Mouse (Mus musculus): ENCODE measurements around the gene Cdon. TPM values are rescaled to one million over a fixed set of nuclear protein-coding genes. Genes with fewer than 3 reads are reported as not detected.
A peak's percentile ranks its signal among the peaks of the same experiment; 100 is the strongest.

The Cdon gene
- polyA plus RNA-seq, 1 experiment from 2014 or later, result 10.4 TPM

- Histone ChIP-seq H3K4me2 (no peak overlapping the region), H3K9ac (no peak overlapping the region), H3K36me3 (no peaks in the 10 kb centered on the region), H3K9me3 (no peaks in the 10 kb centered on the region), H3K4me3 (replicated peaks) (no peak overlapping the region), H3K27me3 (replicated peaks) (no peaks in the 10 kb centered on the region), H3K27ac (no peak overlapping the region), H3K4me1 (peaks cover 8% of the 10 kb centered on the region; the same call in 1 of the 2 replicates)
- ATAC-seq (ENCODE audit: insufficient read depth, low FRiP score, low read depth), result no peak
These were observed 18.8 kb downstream of the Cdon start for GRCm38 (mm10) chr9:35439754-35440153.

- ATAC-seq (ENCODE audit: insufficient read depth, low FRiP score, low read depth), result no peak
- 48% methylated on average over 5 of the region's 5 CpGs for WGBS
- Histone ChIP-seq H3K27ac (no peak overlapping the region), H3K4me1 (peaks cover 5% of the 10 kb centered on the region; the same call in 1 of the 2 replicates), H3K4me3 (replicated peaks) (no peak overlapping the region), H3K27me3 (replicated peaks) (no peaks in the 10 kb centered on the region), H3K9me3 (no peaks in the 10 kb centered on the region), H3K4me2 (no peak overlapping the region), H3K9ac (no peak overlapping the region), H3K36me3 (no peaks in the 10 kb centered on the region)
These were observed 21.5 kb downstream of the Cdon start for GRCm38 (mm10) chr9:35442476-35442875.

GRCm38 (mm10) chr9:35443618-35444511 is 22.9 kb downstream of the Cdon start:
- H3K27me3 ChIP-seq (replicated peaks), result no peaks in the 10 kb centered on the region
- H3K36me3 ChIP-seq, result no peaks in the 10 kb centered on the region
- H3K27ac ChIP-seq, result peak overlapping the region; percentile 44; the same call in 1 of the 2 replicates
- no peaks in the 10 kb centered on the region for H3K9me3 ChIP-seq
- 70% methylated on average over 13 of the region's 13 CpGs for WGBS
- no peak overlapping the region for H3K4me3 ChIP-seq (replicated peaks)
- H3K4me2 ChIP-seq, result no peak overlapping the region
- no peak overlapping the region for H3K9ac ChIP-seq
- H3K4me1 ChIP-seq, result peaks cover 5% of the 10 kb centered on the region; the same call in 1 of the 2 replicates
- ATAC-seq (ENCODE audit: insufficient read depth, low FRiP score, low read depth), result no peak

GRCm38 (mm10) chr9:35444512-35444886 is 23.6 kb downstream of the Cdon start:
- Histone ChIP-seq H3K36me3 (no peaks in the 10 kb centered on the region), H3K9me3 (no peaks in the 10 kb centered on the region), H3K27me3 (replicated peaks) (no peaks in the 10 kb centered on the region), H3K4me1 (peaks cover 5% of the 10 kb centered on the region; the same call in 1 of the 2 replicates), H3K9ac (no peak overlapping the region), H3K4me2 (no peak overlapping the region), H3K4me3 (replicated peaks) (no peak overlapping the region), H3K27ac (peak overlapping the region; percentile 51; the same call in 1 of the 2 replicates)
- no peak for ATAC-seq (ENCODE audit: insufficient read depth, low FRiP score, low read depth)
- 60% methylated on average over 8 of the region's 8 CpGs for WGBS

- WGBS, result 57% methylated on average over 4 of the region's 4 CpGs
- no peak for ATAC-seq (ENCODE audit: insufficient read depth, low FRiP score, low read depth)
- Histone ChIP-seq H3K9ac (no peak overlapping the region), H3K27me3 (replicated peaks) (no peaks in the 10 kb centered on the region), H3K4me2 (no peak overlapping the region), H3K27ac (no peak overlapping the region), H3K36me3 (no peaks in the 10 kb centered on the region), H3K4me1 (peaks cover 5% of the 10 kb centered on the region; the same call in 1 of the 2 replicates), H3K4me3 (replicated peaks) (no peak overlapping the region), H3K9me3 (no peaks in the 10 kb centered on the region)
These were observed 26.0 kb downstream of the Cdon start for GRCm38 (mm10) chr9:35446916-35447315.

GRCm38 (mm10) chr9:35453311-35453710 is 32.4 kb downstream of the Cdon start:
- 38% methylated on average over 6 of the region's 6 CpGs for WGBS
- H3K27me3 ChIP-seq (replicated peaks), result no peaks in the 10 kb centered on the region
- no peak overlapping the region for H3K4me2 ChIP-seq
- H3K9me3 ChIP-seq, result no peaks in the 10 kb centered on the region
- no peak overlapping the region for H3K27ac ChIP-seq
- no peak for ATAC-seq (ENCODE audit: insufficient read depth, low FRiP score, low read depth)
- peaks cover 7% of the 10 kb centered on the region for H3K36me3 ChIP-seq
- H3K4me3 ChIP-seq (replicated peaks), result no peak overlapping the region
- H3K4me1 ChIP-seq, result no peaks in the 10 kb centered on the region
- no peak overlapping the region for H3K9ac ChIP-seq

- no peaks in the 10 kb centered on the region for H3K9me3 ChIP-seq
- H3K4me1 ChIP-seq, result no peaks in the 10 kb centered on the region
- ATAC-seq (ENCODE audit: insufficient read depth, low FRiP score, low read depth), result no peak
- peaks cover 13% of the 10 kb centered on the region for H3K36me3 ChIP-seq
- no peak overlapping the region for H3K27ac ChIP-seq
- H3K4me3 ChIP-seq (replicated peaks), result no peak overlapping the region
- H3K4me2 ChIP-seq, result no peak overlapping the region
- H3K27me3 ChIP-seq (replicated peaks), result no peaks in the 10 kb centered on the region
- H3K9ac ChIP-seq, result no peak overlapping the region
- 78% methylated on average over 8 of the region's 8 CpGs for WGBS
These were observed 38.7 kb downstream of the Cdon start for GRCm38 (mm10) chr9:35459594-35459993.

GRCm38 (mm10) chr9:35467264-35467817 is 46.4 kb downstream of the Cdon start:
- WGBS, result 51% methylated on average over 8 of the region's 8 CpGs
- no peaks in the 10 kb centered on the region for H3K4me1 ChIP-seq
- no peak overlapping the region for H3K9ac ChIP-seq
- no peaks in the 10 kb centered on the region for H3K27me3 ChIP-seq (replicated peaks)
- peak; percentile 84 for ATAC-seq (ENCODE audit: insufficient read depth, low FRiP score, low read depth)
- H3K36me3 ChIP-seq, result 0 out of 2 replicates have a peak, but pooled peaks cover 7% of the 10 kb centered on the region
- no peak overlapping the region for H3K4me2 ChIP-seq
- H3K4me3 ChIP-seq (replicated peaks), result no peak overlapping the region
- no peaks in the 10 kb centered on the region for H3K9me3 ChIP-seq
- peak overlapping the region; percentile 41; the same call in 1 of the 2 replicates for H3K27ac ChIP-seq

- Histone ChIP-seq H3K36me3 (0 out of 2 replicates have a peak, but pooled peaks cover 7% of the 10 kb centered on the region), H3K9ac (no peak overlapping the region), H3K9me3 (no peaks in the 10 kb centered on the region), H3K27ac (no peak overlapping the region), H3K4me3 (replicated peaks) (no peak overlapping the region), H3K4me2 (no peak overlapping the region), H3K27me3 (replicated peaks) (no peaks in the 10 kb centered on the region), H3K4me1 (no peaks in the 10 kb centered on the region)
- ATAC-seq (ENCODE audit: insufficient read depth, low FRiP score, low read depth), result no peak
These were observed 48.0 kb downstream of the Cdon start for GRCm38 (mm10) chr9:35468913-35469312.

GRCm38 (mm10) chr9:35474104-35474724 is 53.3 kb downstream of the Cdon start:
- no peaks in the 10 kb centered on the region for H3K4me1 ChIP-seq
- no peaks in the 10 kb centered on the region for H3K9me3 ChIP-seq
- H3K4me3 ChIP-seq (replicated peaks), result no peak overlapping the region
- H3K27ac ChIP-seq, result no peak overlapping the region
- no peaks in the 10 kb centered on the region for H3K27me3 ChIP-seq (replicated peaks)
- H3K4me2 ChIP-seq, result no peak overlapping the region
- WGBS, result 60% methylated on average over 10 of the region's 10 CpGs
- 0 out of 2 replicates have a peak, but pooled peaks cover 9% of the 10 kb centered on the region for H3K36me3 ChIP-seq
- ATAC-seq (ENCODE audit: insufficient read depth, low FRiP score, low read depth), result no peak
- H3K9ac ChIP-seq, result no peak overlapping the region

- 0 out of 2 replicates have a peak, but pooled peaks cover 9% of the 10 kb centered on the region for H3K36me3 ChIP-seq
- WGBS, result 82% methylated on average over 7 of the region's 7 CpGs
- no peak for ATAC-seq (ENCODE audit: insufficient read depth, low FRiP score, low read depth)
These were observed 54.5 kb downstream of the Cdon start for GRCm38 (mm10) chr9:35475394-35475793.

GRCm38 (mm10) chr9:35479456-35479855 is 58.5 kb downstream of the Cdon start:
- Histone ChIP-seq H3K4me3 (replicated peaks) (no peak overlapping the region), H3K36me3 (0 out of 2 replicates have a peak, but pooled peaks cover 3% of the 10 kb centered on the region), H3K27ac (no peak overlapping the region), H3K9ac (no peak overlapping the region), H3K4me1 (no peaks in the 10 kb centered on the region), H3K9me3 (no peaks in the 10 kb centered on the region), H3K27me3 (replicated peaks) (no peaks in the 10 kb centered on the region), H3K4me2 (no peak overlapping the region)
- ATAC-seq (ENCODE audit: insufficient read depth, low FRiP score, low read depth), result no peak
- 89% methylated on average over 6 of the region's 6 CpGs for WGBS

More at GRCm38 (mm10) chr9:35475394-35475793, 54.5 kb downstream of the Cdon start:
- Histone ChIP-seq H3K4me1 (no peaks in the 10 kb centered on the region), H3K4me3 (replicated peaks) (no peak overlapping the region), H3K4me2 (no peak overlapping the region), H3K9me3 (no peaks in the 10 kb centered on the region), H3K9ac (no peak overlapping the region), H3K27me3 (replicated peaks) (no peaks in the 10 kb centered on the region), H3K27ac (no peak overlapping the region)
